In genomic region chr9:124281912-124282686, GRCm38 (mm10) we compare ENCODE assay signal across 7 mouse cellular contexts. TPM values are rescaled to one million over a fixed set of nuclear protein-coding genes. Genes with fewer than 3 reads are reported as not detected.
DNase-seq lines count a peak whose midpoint lies in the region; ATAC-seq lines count a peak whose summit lies in the region.

No protein-coding gene starts in this region.

- H3K27me3 ChIP-seq in embryonic facial prominence, embryonic 10.5 days (replicated peaks; ENCODE audit: low read depth, poor library complexity, severe bottlenecking): no peaks in the 10 kb centered on the region
- H3K27me3 ChIP-seq in limb, embryonic 10.5 days (ENCODE audit: low read depth, poor library complexity, severe bottlenecking): no peaks in the 10 kb centered on the region
- no peaks in the 10 kb centered on the region for H3K27me3 ChIP-seq in midbrain, embryonic 13.5 days

- H3K4me2 ChIP-seq in midbrain, embryonic 13.5 days (replicated peaks): peak overlapping the region; percentile 80

- H3K4me1 ChIP-seq in embryonic facial prominence, embryonic 10.5 days: peaks cover 12% of the 10 kb centered on the region
- H3K4me1 ChIP-seq in limb, embryonic 10.5 days: peaks cover 15% of the 10 kb centered on the region
- peaks cover 20% of the 10 kb centered on the region for H3K4me1 ChIP-seq in midbrain, embryonic 13.5 days (replicated peaks)

- H3K4me3 ChIP-seq in embryonic facial prominence, embryonic 10.5 days: peak overlapping the region; percentile 87
- H3K4me3 ChIP-seq in limb, embryonic 10.5 days: peak overlapping the region; percentile 84
- peak overlapping the region; percentile 77 for H3K4me3 ChIP-seq in midbrain, embryonic 13.5 days (replicated peaks)

- H3K27ac ChIP-seq in embryonic facial prominence, embryonic 10.5 days (replicated peaks): peak overlapping the region; percentile 87
- peak overlapping the region; percentile 85 for H3K27ac ChIP-seq in limb, embryonic 10.5 days
- peak overlapping the region; percentile 69 for H3K27ac ChIP-seq in midbrain, embryonic 13.5 days

- ATAC-seq in granulocyte monocyte progenitor cell, adult 5-6 weeks (replicated peaks; ENCODE audit: poor library complexity, severe bottlenecking): peak; percentile 95
- ATAC-seq in midbrain, embryonic 13.5 days: peak; percentile 98

- H3K9ac ChIP-seq in midbrain, embryonic 13.5 days (replicated peaks): peak overlapping the region; percentile 78

- peak; percentile 89 for DNase-seq in adrenal gland, postnatal 10 days
- DNase-seq in embryonic facial prominence, embryonic 10.5 days (ENCODE audit: low spot score): peak; percentile 84
- DNase-seq in kidney, adult 11 months: peak; percentile 91
- peak; percentile 80 for DNase-seq in limb, embryonic 10.5 days (ENCODE audit: low spot score)
- peak; percentile 71 for DNase-seq in spleen, adult 12 weeks (ENCODE audit: low spot score)

- WGBS in embryonic facial prominence, embryonic 10.5 days: 1% methylated on average over 22 of the region's 22 CpGs
- whole genome bisulfite sequencing in limb, embryonic 10.5 days: under 1% methylated on average over 22 of the region's 22 CpGs
- WGBS in midbrain, embryonic 13.5 days: under 1% methylated on average over 22 of the region's 22 CpGs

- peaks cover 15% of the 10 kb centered on the region for H3K9me3 ChIP-seq in embryonic facial prominence, embryonic 10.5 days
- no peaks in the 10 kb centered on the region for H3K9me3 ChIP-seq in limb, embryonic 10.5 days (replicated peaks)
- peaks cover 10% of the 10 kb centered on the region; the same call in 1 of the 2 replicates for H3K9me3 ChIP-seq in midbrain, embryonic 13.5 days

- peaks cover 25% of the 10 kb centered on the region for H3K36me3 ChIP-seq in embryonic facial prominence, embryonic 10.5 days (replicated peaks)
- H3K36me3 ChIP-seq in limb, embryonic 10.5 days: peaks cover 18% of the 10 kb centered on the region
- peaks cover 21% of the 10 kb centered on the region for H3K36me3 ChIP-seq in midbrain, embryonic 13.5 days

RNA-seq across cellular contexts. Expression of gene 2010315B03Rik, which starts 30.4 kb away (rescaled TPM):
- total RNA-seq in adrenal gland, postnatal 10 days (2021): 10 to 100 TPM; 17.6 to 22.8 TPM
- polyA plus RNA-seq in embryonic facial prominence, embryonic 10.5 days (2016; fragmentation: Nextera tagmentation; extraction: Ambion mirVana): 6.9 and 8.5 TPM in 2 replicates
- total RNA-seq in granulocyte monocyte progenitor cell, adult 5-6 weeks (2014; fragmentation: Nextera tagmentation): 7.7 and 17.0 TPM in 2 replicates
- 16.2 and 17.2 TPM in 2 replicates for total RNA-seq in granulocyte monocyte progenitor cell, adult 5-6 weeks (2017)
- 5.0 and 6.2 TPM in 2 replicates for polyA plus RNA-seq in limb, embryonic 10.5 days (2016; fragmentation: Nextera tagmentation; extraction: Ambion mirVana)
- polyA plus RNA-seq in midbrain, embryonic 13.5 days (2015; fragmentation: Nextera tagmentation; extraction: Ambion mirVana): 9.1 and 9.4 TPM in 2 replicates

Comparison
In these comparisons a context has a peak if more than half of its experiments do, and no peak if none do; other contexts are left out.
1. Peak in every context shown above with its lines: DNase-seq, ATAC-seq, H3K4me3 ChIP-seq and H3K27ac ChIP-seq.